In the genomic region with DNA sequence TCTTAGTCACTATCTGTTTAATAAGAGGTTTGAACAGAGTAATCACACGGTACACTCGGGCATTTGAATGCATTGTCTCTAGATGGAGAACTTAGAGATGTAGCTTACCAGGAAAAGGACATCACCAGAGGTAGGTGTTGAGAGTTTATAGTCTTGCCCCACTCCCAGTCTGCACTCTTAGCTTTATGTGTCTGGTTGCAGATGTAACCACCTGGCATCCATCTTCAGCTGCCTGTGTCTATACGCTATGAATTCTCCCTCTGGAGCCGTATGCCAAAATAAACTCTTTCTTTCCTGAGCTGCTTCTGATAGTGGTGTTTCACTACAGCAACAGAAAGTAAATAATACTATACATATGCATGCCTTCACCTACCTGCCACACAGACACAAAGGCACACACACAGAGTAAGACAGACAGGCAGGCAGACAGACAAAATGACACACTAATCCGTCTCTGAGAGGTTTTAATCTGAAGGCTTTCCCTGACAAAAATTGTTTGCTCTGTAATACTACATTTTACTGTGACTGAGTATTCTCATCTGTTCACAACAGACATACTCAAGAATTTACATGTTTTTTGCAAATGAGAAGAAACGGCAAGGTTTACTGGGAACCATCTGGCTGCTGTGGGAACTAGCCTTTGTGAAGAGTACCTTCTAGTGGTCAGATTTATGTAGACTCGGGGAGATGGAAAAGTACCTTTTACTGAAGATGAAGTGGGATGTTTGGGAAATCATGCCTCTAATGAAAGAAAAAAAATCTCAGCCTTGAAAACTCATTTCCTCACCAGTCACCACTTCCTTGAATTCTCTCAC, we compare ENCODE assay signal across 8 mouse cellular contexts.
DNase-seq lines count a peak whose midpoint lies in the region; ATAC-seq and TF ChIP-seq lines count a peak whose summit lies in the region.
"Had no signal": no experiment of that assay in that cellular context is flagged by ENCODE, and none has a peak within 500 bp of the region (broad histone marks: within the 10 kb centered on the region; RNA-seq: fewer than 3 reads in every experiment).

No protein-coding gene starts in this region.

- no peak overlapping the region for H3K9ac ChIP-seq in heart, embryonic 15.5 days

- no peak overlapping the region for H3K27ac ChIP-seq in layer of hippocampus, adult 2 months
- H3K27ac ChIP-seq in heart, embryonic 15.5 days = peak overlapping the region; percentile 37; the same call in 1 of the 2 replicates
- H3K27ac ChIP-seq: macrophage had no signal

- H3K36me3 ChIP-seq in heart, embryonic 15.5 days = no peaks in the 10 kb centered on the region

- no peaks in the 10 kb centered on the region for H3K9me3 ChIP-seq in heart, embryonic 15.5 days (replicated peaks)

- H3K4me1 ChIP-seq in heart, embryonic 15.5 days (replicated peaks) = 0 out of 2 replicates have a peak, but pooled peaks cover 5% of the 10 kb centered on the region

- peak; percentile 23 to 28 for DNase-seq in layer of hippocampus, adult 2 months (ENCODE audit: low spot score in 2 of 2)
- no peak for DNase-seq in layer of hippocampus, adult 8-10 months (ENCODE audit: low spot score in 2 of 2)
- peak; percentile 72 for DNase-seq in brain, embryonic 14.5 days (ENCODE audit: low read depth)
- DNase-seq in thymus, postnatal 4 days = no peak
- no peak for DNase-seq in urinary bladder, postnatal 4 days (ENCODE audit: low spot score in 2 of 2)

- peak; percentile 78 for TF ChIP-seq CTCF in layer of hippocampus, adult 2 months (conservative IDR thresholded peaks at IDR 0.05)
- peak; percentile 34; the same call in 1 of the 2 replicates for TF ChIP-seq CTCF in brain, embryonic 14.5 days (IDR thresholded peaks at IDR 0.05; ENCODE audit: borderline replicate concordance, extremely low read depth, insufficient read depth, insufficient read length)

- WGBS in heart, embryonic 15.5 days = 47% methylated on average over 7 of the region's 7 CpGs

- TF ChIP-seq POLR2A in brain, embryonic 14.5 days (IDR thresholded peaks at IDR 0.05; ENCODE audit: borderline replicate concordance, extremely low read depth, insufficient read depth, insufficient read length, poor library complexity, severe bottlenecking) = no peak

- H3K27me3 ChIP-seq in heart, embryonic 15.5 days = no peaks in the 10 kb centered on the region

- no peak overlapping the region for H3K4me2 ChIP-seq in heart, embryonic 15.5 days

- ATAC-seq in heart, embryonic 15.5 days (replicated peaks; ENCODE audit: insufficient number of reproducible peaks, insufficient read depth, low FRiP score, low read depth) = no peak; the same call in 1 of the 2 replicates
- ATAC-seq in megakaryocyte, adult 5-6 weeks (ENCODE audit: poor library complexity, severe bottlenecking) = peak; percentile 49

- H3K4me3 ChIP-seq in layer of hippocampus, adult 2 months = no peak overlapping the region
- H3K4me3 ChIP-seq in heart, embryonic 15.5 days = no peak overlapping the region

Comparison
In these comparisons a context has a peak if more than half of its experiments do, and no peak if none do; other contexts are left out.
1. DNase-seq: peak in layer of hippocampus, adult 2 months (2 of 2) and brain, embryonic 14.5 days (single experiment); none in layer of hippocampus, adult 8-10 months (0 of 2), thymus, postnatal 4 days (single experiment) and urinary bladder, postnatal 4 days (0 of 2).